Mouse (Mus musculus) retina, postnatal 7 days (tissue): ENCODE data around the gene Scd2.
"Not testable (repeated sequence)": the region's sequence is repeated elsewhere in the genome, so short reads cannot be mapped to it uniquely, and the experiment has no call there.

Experiments
- DNase-seq: peaks from one replicate; pipeline ENCODE4 v3.0.0-alpha.2; 2012; ENCODE audit warnings: low read depth, low spot score

Gene Scd2

GRCm38 (mm10) chr19:44292941-44293768, at the start of gene Scd2:
Scd2 (plus strand) TSS chr19:44293674.
- DNase-seq: no peak

- DNase-seq: peak; percentile 62
Observed at GRCm38 (mm10) chr19:44245761-44246171, 47.7 kb upstream of the Scd2 start.

- no peak for DNase-seq
Observed at GRCm38 (mm10) chr19:44246341-44246911, 47.0 kb upstream of the Scd2 start.

GRCm38 (mm10) chr19:44247281-44248080, 46.0 kb upstream of the Scd2 start:
- DNase-seq: no peak

GRCm38 (mm10) chr19:44248081-44248853, 45.2 kb upstream of the Scd2 start:
- peak; percentile 93 for DNase-seq

- DNase-seq: no peak
Observed at GRCm38 (mm10) chr19:44248854-44249351, 44.6 kb upstream of the Scd2 start.

GRCm38 (mm10) chr19:44251138-44251537, 42.3 kb upstream of the Scd2 start:
- DNase-seq: not testable (repeated sequence)

- DNase-seq: no peak
Observed at GRCm38 (mm10) chr19:44251936-44252558, 41.4 kb upstream of the Scd2 start.

GRCm38 (mm10) chr19:44254106-44254505, 39.4 kb upstream of the Scd2 start:
- not testable (repeated sequence) for DNase-seq

GRCm38 (mm10) chr19:44257377-44257966, 36.0 kb upstream of the Scd2 start:
- no peak for DNase-seq

GRCm38 (mm10) chr19:44259484-44259883, 34.0 kb upstream of the Scd2 start:
- no peak for DNase-seq

- DNase-seq: no peak
Observed at GRCm38 (mm10) chr19:44260487-44260886, 33.0 kb upstream of the Scd2 start.

GRCm38 (mm10) chr19:44261774-44262173, 31.7 kb upstream of the Scd2 start:
- no peak for DNase-seq

- no peak for DNase-seq
Observed at GRCm38 (mm10) chr19:44263581-44263980, 29.9 kb upstream of the Scd2 start.

GRCm38 (mm10) chr19:44264226-44264625, 29.2 kb upstream of the Scd2 start:
- DNase-seq: no peak

- no peak for DNase-seq
Observed at GRCm38 (mm10) chr19:44265300-44265699, 28.2 kb upstream of the Scd2 start.

- no peak for DNase-seq
Observed at GRCm38 (mm10) chr19:44265911-44266337, 27.6 kb upstream of the Scd2 start.

GRCm38 (mm10) chr19:44266458-44266823, 27.0 kb upstream of the Scd2 start:
- DNase-seq: no peak

- DNase-seq: peak; percentile 67
Observed at GRCm38 (mm10) chr19:44266824-44267498, 26.5 kb upstream of the Scd2 start.

GRCm38 (mm10) chr19:44267499-44268002, 25.9 kb upstream of the Scd2 start:
- DNase-seq: no peak
